Mouse (Mus musculus) cortical plate, adult 2 months (tissue): ENCODE measurements around the gene Igfbp4.

Experiments used
- CTCF ChIP-seq: fragments of 200-500 bp; IDR thresholded peaks from 2 replicates; pipeline ENCODE4 v1.5.1; 2011; ENCODE audit warnings: mild to moderate bottlenecking, control low read depth, low read length; ENCODE audit not compliant: insufficient read depth; ENCODE audit errors: extremely low read depth
- POLR2A ChIP-seq: fragments of 200-500 bp; IDR thresholded peaks from 2 replicates; pipeline ENCODE4 v1.6.1; 2011; ENCODE audit warnings: mild to moderate bottlenecking, low read length, control low read depth; ENCODE audit not compliant: insufficient read depth; ENCODE audit errors: extremely low read depth

GRCm38 (mm10) chr11:99102575-99103270, 61.7 kb downstream of the Igfbp4 start:
- TF ChIP-seq CTCF: no peak
- TF ChIP-seq POLR2A: no peak
